Mouse (Mus musculus) hindbrain, embryonic 13.5 days (tissue): ENCODE results near the gene Nek11. TPM values are rescaled to one million over a fixed set of nuclear protein-coding genes. Genes with fewer than 3 reads are reported as not detected.

ENCODE experiments used
- ATAC-seq: fragments of 200-750 bp; cut with Nextera tagmentation; 2 replicates; pipeline ENCODE4 v1.8.0; 2017; ENCODE audit warnings: moderate TSS enrichment; ENCODE audit not compliant: low FRiP score
- H3K27ac ChIP-seq: fragments of 300-500 bp; sonication (generic); 2 replicates; pipeline ENCODE4 v1.5.1; 2015; ENCODE audit warnings: inconsistent platforms, mild to moderate bottlenecking, moderate library complexity
- H3K27me3 ChIP-seq: fragments of 300-500 bp; sonication (generic); 2 replicates; pipeline ENCODE4 v1.6.1; 2015; ENCODE audit warnings: mild to moderate bottlenecking, inconsistent platforms
- H3K36me3 ChIP-seq: fragments of 300-500 bp; sonication (generic); 2 replicates; pipeline ENCODE4 v1.6.1; 2015; ENCODE audit warnings: mild to moderate bottlenecking, inconsistent platforms
- H3K4me1 ChIP-seq: fragments of 300-500 bp; sonication (generic); replicated peaks from 2 replicates; pipeline ENCODE4 v1.6.1; 2015; ENCODE audit warnings: inconsistent platforms
- H3K4me2 ChIP-seq: fragments of 300-500 bp; sonication (generic); 2 replicates; pipeline ENCODE4 v1.6.1; 2015; ENCODE audit warnings: inconsistent platforms, mild to moderate bottlenecking, moderate library complexity
- H3K4me3 ChIP-seq: fragments of 300-500 bp; sonication (generic); 2 replicates; pipeline ENCODE4 v1.5.1; 2015; ENCODE audit warnings: mild to moderate bottlenecking, inconsistent platforms
- H3K9ac ChIP-seq: fragments of 300-500 bp; sonication (generic); 2 replicates; pipeline ENCODE4 v1.6.1; 2015; ENCODE audit warnings: mild to moderate bottlenecking, inconsistent platforms
- H3K9me3 ChIP-seq: fragments of 300-500 bp; sonication (generic); 2 replicates; pipeline ENCODE4 v1.6.1; 2016; ENCODE audit warnings: inconsistent platforms
- WGBS: fragments of 180-500 bp; shearing (Covaris S2); methylation state at CpG from one replicate; pipeline ENCODE4 v1.1.7; 2015; 5-methylcytosine and 5-hydroxymethylcytosine counted together
- polyA plus RNA-seq: library from polyadenylated mRNA; unstranded; fragments of >200 nt; fragmentation: Nextera tagmentation; extraction: Ambion mirVana; gene quantifications from 2 replicates; pipeline ENCODE4 v1.2.1, GENCODE M21; 2015

The Nek11 gene
- polyA plus RNA-seq, 1 experiment from 2014 or later: 3.2 TPM

DNA sequence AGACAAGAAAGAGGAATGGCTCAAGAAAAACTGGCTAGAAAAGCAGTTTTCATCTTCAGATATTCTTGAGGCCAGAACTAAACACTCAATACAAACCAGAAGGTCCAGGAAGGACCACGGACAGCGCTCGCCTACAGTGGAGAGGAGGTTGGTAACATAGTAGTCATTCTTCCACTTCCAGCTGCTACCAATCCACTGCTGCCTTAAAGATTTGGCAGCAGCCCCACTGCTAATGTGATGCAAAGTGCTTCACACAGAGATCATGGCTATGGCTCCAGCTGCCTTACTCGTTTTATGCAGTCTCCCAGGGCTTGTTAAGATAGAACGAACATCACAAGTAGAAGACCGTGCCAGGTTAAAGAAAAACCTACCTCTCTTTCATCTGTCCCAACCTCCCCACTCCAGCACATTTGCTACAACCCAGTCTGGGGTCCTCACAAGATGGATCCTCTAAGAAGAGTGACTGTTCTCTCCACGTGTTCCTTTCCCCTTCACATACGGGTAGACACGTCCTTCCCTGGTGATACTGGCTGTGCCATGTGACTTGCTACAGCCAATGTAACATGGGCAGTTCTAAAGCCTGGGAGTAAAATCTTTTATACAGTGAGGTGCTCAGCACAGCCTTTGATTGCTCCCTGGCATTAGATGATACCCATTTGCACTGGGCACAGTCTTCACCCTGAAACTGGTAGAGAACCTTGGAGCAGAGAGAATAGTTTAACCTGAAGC lies 85.6 kb downstream of the Nek11 start:
- 37% methylated on average over 9 of the region's 9 CpGs for WGBS
- peak; percentile 77 for ATAC-seq
- H3K36me3 ChIP-seq: no peaks in the 10 kb centered on the region
- peak overlapping the region; percentile 36 for H3K27ac ChIP-seq
- H3K27me3 ChIP-seq: no peaks in the 10 kb centered on the region
- H3K9ac ChIP-seq: no peak overlapping the region
- H3K4me1 ChIP-seq: peaks cover 31% of the 10 kb centered on the region
- H3K9me3 ChIP-seq: no peaks in the 10 kb centered on the region
- no peak overlapping the region for H3K4me3 ChIP-seq
- H3K4me2 ChIP-seq: no peak overlapping the region

DNA sequence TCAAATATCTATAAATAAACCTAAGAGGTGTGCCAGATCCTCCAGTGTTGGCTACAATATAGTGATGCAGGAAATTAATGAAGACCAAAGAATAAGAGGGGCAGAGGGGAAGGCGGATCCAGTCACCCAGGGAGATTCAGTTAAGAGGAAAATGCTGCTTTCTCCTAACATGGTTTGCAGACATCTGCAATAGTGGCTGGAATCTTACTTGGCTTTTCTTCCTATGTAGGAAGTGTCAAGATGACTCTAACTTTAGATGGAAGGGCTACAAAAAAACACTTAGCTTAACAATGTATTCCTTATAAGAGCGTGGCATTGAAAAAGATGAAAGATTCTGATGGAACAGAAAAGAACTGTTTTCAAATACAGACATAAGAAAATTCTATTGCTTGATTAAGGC lies 89.3 kb downstream of the Nek11 start:
- WGBS: 60% methylated on average over 2 of the region's 2 CpGs
- no peak for ATAC-seq
- peaks cover 22% of the 10 kb centered on the region for H3K4me1 ChIP-seq
- no peak overlapping the region for H3K4me2 ChIP-seq
- no peak overlapping the region for H3K9ac ChIP-seq
- no peaks in the 10 kb centered on the region for H3K9me3 ChIP-seq
- no peak overlapping the region for H3K27ac ChIP-seq
- no peaks in the 10 kb centered on the region for H3K36me3 ChIP-seq
- no peaks in the 10 kb centered on the region for H3K27me3 ChIP-seq
- H3K4me3 ChIP-seq: no peak overlapping the region

DNA sequence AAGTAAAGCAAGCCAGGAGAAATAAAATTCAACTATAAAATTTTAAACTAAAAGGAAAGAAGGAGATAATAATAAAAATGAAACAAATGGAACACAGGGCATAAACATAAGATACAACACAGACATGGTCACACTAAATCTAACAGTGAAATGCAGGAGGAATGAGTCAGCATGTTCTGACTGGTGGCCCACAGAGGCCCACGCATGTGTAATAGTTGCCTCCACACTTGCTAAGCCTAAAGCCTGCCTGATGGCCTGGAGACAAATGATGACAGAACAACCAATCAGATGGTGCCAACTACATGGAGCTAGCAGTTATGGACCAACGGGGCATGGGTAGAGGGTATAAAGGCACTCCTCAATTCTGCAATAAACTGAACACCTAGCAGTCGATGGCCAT lies 93.1 kb downstream of the Nek11 start:
- H3K9ac ChIP-seq: no peak overlapping the region
- no peaks in the 10 kb centered on the region for H3K27me3 ChIP-seq
- H3K27ac ChIP-seq: no peak overlapping the region
- no peaks in the 10 kb centered on the region for H3K9me3 ChIP-seq
- ATAC-seq: no peak
- no peak overlapping the region for H3K4me3 ChIP-seq
- peaks cover 4% of the 10 kb centered on the region; the same call in 1 of the 2 replicates for H3K4me1 ChIP-seq
- H3K36me3 ChIP-seq: no peaks in the 10 kb centered on the region
- WGBS: 81% methylated on average over 3 of the region's 3 CpGs
- no peak overlapping the region for H3K4me2 ChIP-seq

DNA sequence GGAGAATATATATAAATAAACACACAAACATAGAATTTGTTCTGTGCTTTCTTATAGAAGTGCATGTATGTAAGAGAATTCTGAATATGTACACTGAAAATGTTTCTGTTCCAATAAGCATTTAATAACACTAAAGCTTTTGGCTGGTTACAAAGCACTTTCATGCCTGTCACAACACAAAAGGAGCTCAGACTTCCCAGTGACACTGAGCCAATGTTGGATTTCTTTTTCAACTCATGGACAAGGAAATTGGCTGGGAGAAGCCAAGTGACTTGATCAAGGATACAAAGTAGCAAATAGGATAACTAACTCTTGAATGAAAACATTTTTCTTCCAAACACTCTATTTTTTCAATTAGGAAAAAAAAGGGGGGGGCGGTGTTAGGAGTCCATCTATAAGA lies 93.9 kb downstream of the Nek11 start:
- no peaks in the 10 kb centered on the region for H3K36me3 ChIP-seq
- H3K27me3 ChIP-seq: no peaks in the 10 kb centered on the region
- H3K9ac ChIP-seq: no peak overlapping the region
- H3K4me3 ChIP-seq: no peak overlapping the region
- H3K4me2 ChIP-seq: no peak overlapping the region
- no peak for ATAC-seq
- no peaks in the 10 kb centered on the region for H3K9me3 ChIP-seq
- WGBS: 94% methylated on average over 1 of the region's 1 CpGs
- no peak overlapping the region for H3K27ac ChIP-seq
- no peaks in the 10 kb centered on the region; the same call in 1 of the 2 replicates for H3K4me1 ChIP-seq

DNA sequence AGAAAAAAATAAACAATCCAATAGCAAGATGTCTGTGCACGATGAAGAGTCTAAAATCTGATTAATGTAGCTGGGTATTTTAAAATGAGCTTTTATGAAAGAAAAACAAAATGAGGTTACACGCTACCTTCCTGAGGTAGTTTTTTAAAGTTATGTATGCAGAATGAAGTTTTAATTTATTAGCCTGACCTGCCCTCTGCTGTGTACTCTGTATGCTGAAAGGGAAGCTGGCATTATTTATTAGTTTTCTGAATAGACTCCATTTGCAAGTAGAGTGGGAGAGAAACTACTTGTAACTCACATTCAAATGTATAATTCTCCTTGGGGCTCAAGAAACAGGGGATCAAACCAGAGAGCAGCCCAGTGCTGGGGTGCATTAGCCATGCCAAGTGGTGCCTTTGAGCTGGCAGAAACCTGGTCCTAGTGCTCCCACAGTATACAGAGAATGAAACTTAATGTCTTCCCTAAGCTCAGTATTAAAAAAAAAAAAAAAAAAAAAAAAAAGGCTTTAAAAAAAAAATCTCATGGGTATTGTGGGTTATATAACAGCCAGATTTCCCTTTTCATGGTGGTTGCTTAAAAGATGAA lies 94.5 kb downstream of the Nek11 start:
- 56% methylated on average over 2 of the region's 2 CpGs for WGBS

DNA sequence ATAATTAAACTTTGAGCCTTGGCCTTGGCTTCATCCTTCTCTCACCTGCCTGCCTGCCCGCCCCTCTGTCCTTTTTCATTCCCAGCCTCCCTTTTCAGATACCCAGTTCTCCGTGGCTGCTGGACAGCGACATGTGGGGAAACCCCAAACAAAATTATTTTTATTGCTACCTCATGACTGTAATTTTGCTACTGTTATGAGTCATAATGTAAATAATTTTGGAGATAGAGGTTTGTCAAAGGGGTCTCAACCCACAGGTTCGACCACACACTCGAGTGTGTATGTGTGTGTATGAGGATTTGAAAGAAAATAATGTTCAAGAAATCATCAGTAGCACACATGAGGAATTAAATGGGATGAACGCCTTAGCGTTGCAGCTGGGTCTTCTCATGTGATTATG lies 110.7 kb downstream of the Nek11 start:
- Histone ChIP-seq H3K4me3 (no peak overlapping the region), H3K9ac (no peak overlapping the region), H3K36me3 (no peaks in the 10 kb centered on the region), H3K27me3 (no peaks in the 10 kb centered on the region), H3K4me1 (peaks cover 9% of the 10 kb centered on the region), H3K27ac (no peak overlapping the region), H3K4me2 (no peak overlapping the region), H3K9me3 (no peaks in the 10 kb centered on the region)
- no peak for ATAC-seq
- 37% methylated on average over 7 of the region's 7 CpGs for WGBS

More for the DNA sequence above, 94.5 kb downstream of the Nek11 start:
- H3K9me3 ChIP-seq: no peaks in the 10 kb centered on the region
- no peak overlapping the region for H3K4me3 ChIP-seq
- no peak for ATAC-seq
- H3K36me3 ChIP-seq: no peaks in the 10 kb centered on the region
- no peaks in the 10 kb centered on the region for H3K27me3 ChIP-seq
- H3K27ac ChIP-seq: no peak overlapping the region
- no peak overlapping the region for H3K9ac ChIP-seq
- no peak overlapping the region for H3K4me2 ChIP-seq
- H3K4me1 ChIP-seq: no peaks in the 10 kb centered on the region; the same call in 1 of the 2 replicates

DNA sequence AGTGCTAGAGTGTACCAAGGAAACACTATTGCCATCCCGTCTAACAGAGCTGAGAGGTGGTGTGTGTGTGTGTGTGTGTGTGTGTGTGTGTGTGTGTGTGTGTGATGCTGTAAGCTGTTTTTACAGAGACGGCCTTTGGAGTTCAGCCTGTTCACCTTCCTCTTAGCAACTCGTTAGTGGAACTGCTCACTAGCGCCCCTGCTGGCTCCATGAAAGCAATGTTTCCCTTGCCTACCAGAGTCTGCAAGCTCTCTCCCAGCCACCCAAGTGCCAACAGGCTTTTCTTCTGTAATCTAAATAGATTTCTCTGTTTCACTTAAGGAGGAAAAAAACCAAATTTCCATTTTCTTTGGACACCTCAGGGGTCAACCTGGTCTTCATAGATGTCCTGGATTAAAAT lies 112.6 kb downstream of the Nek11 start:
- Histone ChIP-seq H3K4me1 (peaks cover 7% of the 10 kb centered on the region), H3K9ac (no peak overlapping the region), H3K4me2 (no peak overlapping the region), H3K27me3 (no peaks in the 10 kb centered on the region), H3K4me3 (no peak overlapping the region), H3K9me3 (no peaks in the 10 kb centered on the region), H3K27ac (no peak overlapping the region), H3K36me3 (no peaks in the 10 kb centered on the region)
- 26% methylated on average over 4 of the region's 4 CpGs for WGBS
- ATAC-seq: no peak

DNA sequence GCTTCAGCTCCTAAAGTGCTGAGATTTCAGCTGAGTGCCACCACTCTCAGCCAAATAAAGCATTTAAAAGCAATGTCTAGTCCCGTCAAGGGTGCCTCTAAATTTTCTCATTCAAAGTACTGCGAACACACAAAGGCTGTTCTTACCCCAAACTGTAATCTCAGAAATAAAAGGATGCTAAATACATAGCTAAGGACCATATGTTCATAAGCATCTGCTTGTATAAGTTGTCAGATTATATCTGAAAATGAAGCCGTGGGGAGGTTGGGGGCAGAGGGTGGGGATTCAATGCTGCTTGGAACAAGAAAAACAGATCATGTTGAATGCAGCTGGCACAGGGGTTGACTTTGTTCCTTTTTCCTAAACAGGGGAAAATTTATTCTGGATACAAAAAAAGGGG lies 120.4 kb downstream of the Nek11 start:
- H3K4me1 ChIP-seq: peaks cover 11% of the 10 kb centered on the region
- no peak overlapping the region for H3K4me2 ChIP-seq
- H3K9ac ChIP-seq: no peak overlapping the region
- H3K27me3 ChIP-seq: no peaks in the 10 kb centered on the region
- WGBS: 79% methylated on average over 3 of the region's 3 CpGs
- peak overlapping the region; percentile 69 for H3K27ac ChIP-seq
- ATAC-seq: no peak
- no peaks in the 10 kb centered on the region for H3K9me3 ChIP-seq
- H3K36me3 ChIP-seq: no peaks in the 10 kb centered on the region
- no peak overlapping the region for H3K4me3 ChIP-seq

DNA sequence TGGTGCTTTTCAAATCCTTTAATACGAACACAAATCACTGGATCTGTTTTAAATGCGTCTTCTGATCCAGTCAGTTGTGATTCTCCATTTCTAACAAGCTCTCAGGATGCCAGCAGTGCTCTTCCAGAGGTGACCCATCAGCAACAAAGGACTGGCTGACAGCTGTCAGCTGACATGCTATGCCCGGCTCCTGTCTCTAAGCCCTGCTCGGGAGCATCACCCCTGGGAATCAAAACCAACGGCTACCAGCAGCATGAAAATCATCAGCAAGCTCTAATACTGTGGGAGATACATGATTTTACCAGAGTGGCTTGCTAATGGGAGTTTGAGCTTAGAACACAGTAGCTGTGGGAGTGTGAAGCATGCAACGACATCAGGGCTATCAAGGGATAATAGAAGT lies 121.0 kb downstream of the Nek11 start:
- WGBS: 21% methylated on average over 6 of the region's 6 CpGs
- peak; percentile 73; the same call in 1 of the 2 replicates for ATAC-seq
- H3K27me3 ChIP-seq: no peaks in the 10 kb centered on the region
- no peaks in the 10 kb centered on the region for H3K36me3 ChIP-seq
- no peak overlapping the region for H3K9ac ChIP-seq
- no peak overlapping the region for H3K4me3 ChIP-seq
- H3K4me2 ChIP-seq: no peak overlapping the region
- H3K4me1 ChIP-seq: peaks cover 11% of the 10 kb centered on the region
- H3K9me3 ChIP-seq: no peaks in the 10 kb centered on the region
- peak overlapping the region; percentile 69 for H3K27ac ChIP-seq

DNA sequence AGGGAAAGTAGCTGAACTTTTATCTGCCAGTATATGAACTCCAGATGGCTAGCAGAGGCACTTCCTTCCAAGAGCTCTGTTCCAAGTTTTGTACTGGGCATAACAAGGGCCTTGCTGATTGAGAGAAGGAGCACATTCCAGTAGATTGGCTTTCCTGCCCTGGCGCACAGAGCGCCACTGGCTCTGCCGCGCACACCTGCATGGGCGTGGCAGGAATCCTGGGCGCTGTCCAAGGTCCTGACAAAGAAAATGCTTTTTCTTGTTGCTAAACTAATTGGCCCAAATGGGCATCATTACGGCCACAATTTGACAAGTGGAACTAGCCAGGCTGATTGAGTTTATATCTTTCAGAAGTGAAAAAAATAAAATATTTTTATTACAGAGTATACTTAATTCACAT lies 123.1 kb downstream of the Nek11 start:
- Histone ChIP-seq H3K9ac (no peak overlapping the region), H3K27ac (no peak overlapping the region), H3K4me3 (no peak overlapping the region), H3K4me1 (peaks cover 11% of the 10 kb centered on the region), H3K27me3 (no peaks in the 10 kb centered on the region), H3K4me2 (no peak overlapping the region), H3K36me3 (no peaks in the 10 kb centered on the region), H3K9me3 (no peaks in the 10 kb centered on the region)
- ATAC-seq: no peak
- 14% methylated on average over 7 of the region's 7 CpGs for WGBS

DNA sequence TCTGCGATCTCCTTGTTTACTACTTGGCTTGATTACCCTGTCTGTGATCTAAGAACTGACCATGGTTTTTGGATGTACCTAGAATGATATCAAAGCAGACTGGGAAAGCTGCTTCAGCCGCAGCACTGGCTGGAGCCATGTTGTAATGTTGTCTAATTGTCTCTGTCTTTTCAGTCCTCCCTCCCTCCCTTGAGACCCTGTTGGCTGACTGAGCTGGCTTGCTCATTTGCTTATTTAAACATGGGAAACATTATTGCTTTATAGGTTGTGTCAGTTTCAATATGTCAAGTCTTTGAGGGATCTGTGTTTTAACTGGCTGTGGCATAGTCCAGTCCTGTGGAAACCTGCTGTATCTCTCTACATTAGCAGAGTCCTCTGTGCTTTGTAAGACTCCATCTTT lies 132.2 kb downstream of the Nek11 start:
- Histone ChIP-seq H3K27me3 (no peaks in the 10 kb centered on the region), H3K9ac (no peak overlapping the region), H3K4me3 (no peak overlapping the region), H3K27ac (peak overlapping the region; percentile 8), H3K36me3 (no peaks in the 10 kb centered on the region), H3K4me1 (peaks cover 19% of the 10 kb centered on the region), H3K9me3 (no peaks in the 10 kb centered on the region), H3K4me2 (no peak overlapping the region)
- WGBS: 68% methylated on average over 2 of the region's 2 CpGs
- ATAC-seq: no peak

DNA sequence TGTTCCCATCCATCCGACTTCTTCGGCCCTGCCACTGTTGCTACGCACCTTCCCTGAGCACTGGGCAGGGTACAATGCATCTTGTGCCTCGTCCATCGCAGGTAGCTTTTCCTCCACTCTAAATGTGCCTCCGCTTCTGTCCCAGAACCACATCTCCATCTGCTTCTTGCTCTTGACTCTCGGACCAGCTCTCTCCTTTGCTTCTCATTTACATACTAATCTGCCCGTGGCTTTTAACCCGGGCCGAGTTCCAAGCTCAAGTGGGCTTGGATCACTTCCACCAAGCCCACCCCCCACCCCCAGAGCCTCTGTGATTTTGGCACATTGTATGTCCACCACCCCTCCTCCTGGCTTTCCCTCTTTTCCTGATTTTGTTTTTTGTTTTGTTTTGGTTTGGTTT lies 137.7 kb downstream of the Nek11 start:
- no peaks in the 10 kb centered on the region for H3K9me3 ChIP-seq
- H3K4me1 ChIP-seq: peaks cover 34% of the 10 kb centered on the region
- peak overlapping the region; percentile 52 for H3K27ac ChIP-seq
- no peak overlapping the region for H3K9ac ChIP-seq
- peak; percentile 68 for ATAC-seq
- H3K36me3 ChIP-seq: no peaks in the 10 kb centered on the region
- H3K27me3 ChIP-seq: no peaks in the 10 kb centered on the region
- no peak overlapping the region for H3K4me3 ChIP-seq
- no peak overlapping the region for H3K4me2 ChIP-seq
- WGBS: 63% methylated on average over 10 of the region's 10 CpGs

DNA sequence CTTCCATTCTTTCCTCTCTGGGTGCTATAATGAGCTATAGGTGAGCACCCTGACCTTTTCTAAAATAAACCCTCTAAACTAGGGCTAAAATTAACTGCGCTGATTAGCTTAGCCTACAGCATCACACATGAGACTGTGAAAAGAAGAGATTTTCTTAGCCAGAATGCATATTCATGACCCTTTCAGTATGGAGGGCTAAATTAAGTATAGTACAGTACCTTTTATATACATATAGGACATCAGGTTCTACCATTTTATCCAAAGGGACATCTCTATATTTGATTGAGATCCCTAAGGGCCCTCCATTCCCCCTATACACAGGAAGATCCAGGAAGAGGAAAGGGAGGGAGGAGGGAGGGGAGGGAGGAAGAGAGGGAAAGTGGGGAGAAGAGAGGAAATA lies 141.2 kb downstream of the Nek11 start:
- Histone ChIP-seq H3K27me3 (no peaks in the 10 kb centered on the region), H3K9me3 (no peaks in the 10 kb centered on the region), H3K36me3 (no peaks in the 10 kb centered on the region), H3K9ac (no peak overlapping the region), H3K27ac (no peak overlapping the region), H3K4me3 (no peak overlapping the region), H3K4me1 (peaks cover 30% of the 10 kb centered on the region), H3K4me2 (no peak overlapping the region)
- WGBS: 93% methylated on average over 1 of the region's 1 CpGs
- no peak for ATAC-seq
